Mouse (Mus musculus): ENCODE results near the gene Pde5a. TPM values are rescaled to one million over a fixed set of nuclear protein-coding genes. Genes with fewer than 3 reads are reported as not detected.
A peak's percentile ranks its signal among the peaks of the same experiment; 100 is the strongest.

Pde5a gene
- total and polyA plus RNA-seq, 3 experiments = not detected

- Histone ChIP-seq H3K27ac (ENCODE audit: control insufficient read depth, low read depth, low read length) (no peak overlapping the region), H3K9ac (ENCODE audit: control insufficient read depth, low read depth, low read length, poor library complexity, severe bottlenecking) (no peak overlapping the region), H3K4me1 (ENCODE audit: control insufficient read depth in 1 of 2, insufficient read depth in 2 of 2, low read length in 2 of 2) (no peaks in the 10 kb centered on the region), H3K36me3 (ENCODE audit: control insufficient read depth in 1 of 2, insufficient read depth in 2 of 2, low read length in 2 of 2) (no peaks in the 10 kb centered on the region), H3K27me3 (ENCODE audit: control insufficient read depth in 1 of 2, insufficient read depth in 2 of 2, low read length in 2 of 2) (no peaks in the 10 kb centered on the region; a peak in 1 of 4 replicates), H3K9me3 (replicated peaks; ENCODE audit: insufficient read depth, low read length) (no peaks in the 10 kb centered on the region), H3K79me2 (ENCODE audit: control insufficient read depth, insufficient read depth, low read length, poor library complexity) (no peaks in the 10 kb centered on the region), H3K4me3 (ENCODE audit: control insufficient read depth in 1 of 2, insufficient read depth in 1 of 2, low read depth in 2 of 2, low read length in 2 of 2) (no peak overlapping the region)
- TF ChIP-seq TBP (IDR thresholded peaks at IDR 0.05; ENCODE audit: low read depth, low read length) = no peak
- no peak for TF ChIP-seq E2F4 (IDR thresholded peaks at IDR 0.05; ENCODE audit: borderline replicate concordance, low read depth, low read length)
- no peak for DNase-seq (ENCODE audit: low read depth, low spot score)
These were observed 159.0 kb downstream of the Pde5a start for GRCm38 (mm10) chr3:122887505-122888301.

GRCm38 (mm10) chr3:122888371-122888819 lies 159.6 kb downstream of the Pde5a start:
- no peak overlapping the region for H3K4me3 ChIP-seq (ENCODE audit: control insufficient read depth in 1 of 2, insufficient read depth in 1 of 2, low read depth in 2 of 2, low read length in 2 of 2)
- TF ChIP-seq MYC (IDR thresholded peaks at IDR 0.05; ENCODE audit: low read depth, low read length) (no peak), BHLHE40 (IDR thresholded peaks at IDR 0.05; ENCODE audit: borderline replicate concordance, low read depth, low read length) (no peak), SMC3 (IDR thresholded peaks at IDR 0.05; ENCODE audit: low read depth, low read length) (no peak), RCOR1 (IDR thresholded peaks at IDR 0.05; ENCODE audit: low read depth, low read length) (no peak), ETS1 (IDR thresholded peaks at IDR 0.05; ENCODE audit: low read depth, low read length) (no peak)
- DNase-seq (ENCODE audit: low read depth, low spot score) = peak; percentile 42
- no peaks in the 10 kb centered on the region; a peak in 1 of 4 replicates for H3K27me3 ChIP-seq (ENCODE audit: control insufficient read depth in 1 of 2, insufficient read depth in 2 of 2, low read length in 2 of 2)
- no peak overlapping the region for H3K27ac ChIP-seq (ENCODE audit: control insufficient read depth, low read depth, low read length)
- H3K9ac ChIP-seq (ENCODE audit: control insufficient read depth, low read depth, low read length, poor library complexity, severe bottlenecking) = no peak overlapping the region
- H3K4me1 ChIP-seq (ENCODE audit: control insufficient read depth in 1 of 2, insufficient read depth in 2 of 2, low read length in 2 of 2) = no peaks in the 10 kb centered on the region
- H3K79me2 ChIP-seq (ENCODE audit: control insufficient read depth, insufficient read depth, low read length, poor library complexity) = no peaks in the 10 kb centered on the region
- H3K9me3 ChIP-seq (replicated peaks; ENCODE audit: insufficient read depth, low read length) = no peaks in the 10 kb centered on the region
- H3K36me3 ChIP-seq (ENCODE audit: control insufficient read depth in 1 of 2, insufficient read depth in 2 of 2, low read length in 2 of 2) = no peaks in the 10 kb centered on the region

GRCm38 (mm10) chr3:122894772-122895171 lies 166.0 kb downstream of the Pde5a start, which contains the start of gene Fabp2:
Fabp2 (plus strand) TSS chr3:122895072.
- DNase-seq (ENCODE audit: low read depth, low spot score) = no peak
- Histone ChIP-seq H3K4me3 (ENCODE audit: control insufficient read depth in 1 of 2, insufficient read depth in 1 of 2, low read depth in 2 of 2, low read length in 2 of 2) (no peak within 1 kb of the TSS), H3K9me3 (replicated peaks; ENCODE audit: insufficient read depth, low read length) (no peaks in the 10 kb centered on the region), H3K27me3 (ENCODE audit: control insufficient read depth in 1 of 2, insufficient read depth in 2 of 2, low read length in 2 of 2) (no peaks in the 10 kb centered on the region; a peak in 1 of 4 replicates), H3K4me1 (ENCODE audit: control insufficient read depth in 1 of 2, insufficient read depth in 2 of 2, low read length in 2 of 2) (no peaks in the 10 kb centered on the region), H3K9ac (ENCODE audit: control insufficient read depth, low read depth, low read length, poor library complexity, severe bottlenecking) (no peak within 1 kb of the TSS), H3K27ac (ENCODE audit: control insufficient read depth, low read depth, low read length) (no peak within 1 kb of the TSS), H3K79me2 (ENCODE audit: control insufficient read depth, insufficient read depth, low read length, poor library complexity) (no peaks in the 10 kb centered on the region), H3K36me3 (ENCODE audit: control insufficient read depth in 1 of 2, insufficient read depth in 2 of 2, low read length in 2 of 2) (no peaks in the 10 kb centered on the region)
- TF ChIP-seq EP300 (IDR thresholded peaks at IDR 0.05; ENCODE audit: low read depth in 1 of 2, low read length in 2 of 2) (no peak), ZKSCAN1 (IDR thresholded peaks at IDR 0.05; ENCODE audit: low read depth, low read length) (no peak), TBP (IDR thresholded peaks at IDR 0.05; ENCODE audit: low read depth, low read length) (no peak), UBTF (IDR thresholded peaks at IDR 0.05; ENCODE audit: borderline replicate concordance, insufficient read depth, low read depth, low read length) (no peak), SIN3A (IDR thresholded peaks at IDR 0.05; ENCODE audit: low read length) (no peak), USF2 (IDR thresholded peaks at IDR 0.05; ENCODE audit: borderline replicate concordance in 1 of 2, insufficient read depth in 1 of 2, low read depth in 1 of 2, low read length in 2 of 2) (no peak), MAX (IDR thresholded peaks at IDR 0.05; ENCODE audit: low read length) (no peak), MXI1 (IDR thresholded peaks at IDR 0.05; ENCODE audit: low read depth, low read length) (no peak), ETS1 (IDR thresholded peaks at IDR 0.05; ENCODE audit: low read depth, low read length) (no peak), NRF1 (IDR thresholded peaks at IDR 0.05; ENCODE audit: insufficient read depth, low read depth, low read length, poor library complexity, severe bottlenecking) (no peak), CHD2 (IDR thresholded peaks at IDR 0.05; ENCODE audit: low read length) (no peak), ZNF384 (IDR thresholded peaks at IDR 0.05; ENCODE audit: low read depth, low read length) (no peak), ZMIZ1 (IDR thresholded peaks at IDR 0.05; ENCODE audit: low read depth, low read length) (no peak)
